Mouse (Mus musculus): ENCODE results near the gene Lrrc8d.
A peak's percentile ranks its signal among the peaks of the same experiment; 100 is the strongest.

The Lrrc8d gene

DNA sequence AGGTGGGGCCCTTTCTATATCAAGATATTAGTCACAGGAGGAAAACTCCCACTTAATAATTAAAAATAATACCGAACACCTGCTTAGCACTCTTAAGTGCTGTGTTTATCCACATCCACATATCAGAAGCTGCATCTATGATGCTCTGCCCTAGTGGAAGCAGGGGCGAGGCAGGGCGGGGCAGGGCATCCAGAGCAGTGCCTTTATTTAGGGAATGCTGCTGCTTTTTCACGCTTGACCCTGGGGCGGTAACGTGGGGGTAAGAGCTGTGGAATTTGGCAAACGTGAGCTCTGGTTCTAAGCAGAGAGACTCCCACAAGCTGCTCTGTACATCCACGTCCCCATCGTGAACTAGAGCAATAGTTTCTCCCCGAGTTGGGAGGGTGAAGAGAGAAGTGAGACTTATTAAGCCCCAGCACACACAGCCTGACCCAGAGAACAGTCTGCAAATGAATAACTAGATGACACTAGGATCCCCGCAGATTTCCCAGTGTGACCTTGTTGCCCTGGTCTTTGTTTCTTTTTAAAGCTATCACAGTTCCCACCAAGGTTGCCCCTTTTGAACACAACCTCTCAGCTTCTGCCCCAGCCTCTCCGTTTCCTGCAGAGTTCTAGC lies 77.3 kb downstream of the Lrrc8d start:
- DNase-seq, result no peak

DNA sequence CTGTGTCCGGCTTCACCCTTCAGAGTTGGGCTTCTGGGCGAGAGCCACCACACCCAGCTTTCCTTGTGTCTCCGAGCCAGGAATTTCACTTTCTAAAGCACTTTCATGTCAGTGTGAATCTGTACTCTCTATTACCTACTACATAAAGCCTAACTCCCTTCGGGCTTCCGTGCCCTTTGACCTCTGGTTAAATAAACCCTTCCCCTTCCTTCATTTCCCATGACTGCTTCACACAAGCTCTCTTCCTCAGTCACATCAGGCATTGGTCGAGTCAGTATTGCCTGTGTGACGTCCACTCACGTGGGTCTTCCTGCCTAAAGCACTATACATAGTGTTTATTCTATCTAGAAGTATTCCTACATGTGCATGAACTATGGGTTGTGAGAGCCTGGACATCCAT lies 77.9 kb downstream of the Lrrc8d start:
- DNase-seq, result no peak

DNA sequence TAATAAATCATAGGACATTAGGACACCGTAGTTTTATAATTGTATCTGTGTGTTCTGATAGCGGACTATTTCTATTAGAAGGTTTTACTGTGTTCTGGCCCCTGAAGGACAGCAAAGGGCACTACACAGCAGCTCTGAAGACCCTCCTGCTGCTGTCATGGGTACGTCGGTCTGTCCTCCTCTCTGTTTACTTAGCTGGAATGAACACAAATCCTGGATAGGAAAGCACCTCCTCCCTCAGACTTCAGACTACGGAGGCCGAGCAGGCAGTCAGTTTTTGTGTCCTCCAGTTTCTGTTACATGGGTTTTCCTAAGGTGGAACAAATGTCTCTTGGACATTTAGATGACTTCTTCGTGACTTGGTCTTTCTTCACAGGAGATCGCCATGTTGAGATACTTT lies 78.4 kb downstream of the Lrrc8d start:
- DNase-seq, result no peak

DNA sequence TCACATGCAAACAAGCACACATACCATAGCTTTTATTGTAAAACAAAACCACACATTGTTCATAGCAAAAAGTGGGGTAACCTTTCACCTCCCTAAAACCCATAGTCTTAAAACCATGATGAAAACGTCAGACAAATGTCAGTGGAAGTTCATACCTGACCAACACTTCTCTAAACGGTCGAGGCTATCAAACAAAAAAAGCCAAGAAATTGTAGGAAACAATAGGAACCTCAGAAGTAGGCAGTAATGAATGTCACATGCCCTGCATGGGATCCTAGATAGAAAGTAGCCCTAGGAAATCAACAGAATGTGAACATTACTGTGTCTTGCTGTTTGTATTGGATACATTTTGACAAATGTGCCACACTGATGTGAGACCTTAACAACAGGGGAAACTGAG lies 79.0 kb downstream of the Lrrc8d start:
- no peak for DNase-seq

DNA sequence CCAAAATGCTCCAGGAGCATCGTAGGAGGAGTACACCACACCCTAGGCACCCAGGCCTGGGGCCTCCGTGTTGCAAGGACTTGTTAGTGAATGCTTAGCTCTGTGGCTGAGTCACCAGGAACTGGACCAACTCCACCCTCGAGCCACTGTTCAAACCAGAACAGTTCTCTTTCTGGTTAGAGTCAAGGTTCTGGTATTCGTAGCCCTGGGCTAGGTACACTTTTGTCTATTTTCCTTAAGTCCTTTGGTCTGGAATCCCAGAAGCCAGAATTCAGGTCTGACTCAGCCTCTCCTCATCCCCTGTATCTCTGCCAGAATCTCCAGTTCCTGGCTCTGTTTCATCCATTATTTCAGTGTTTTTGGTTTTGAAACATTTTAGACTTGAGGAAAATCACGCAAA lies 79.6 kb downstream of the Lrrc8d start:
- DNase-seq, result no peak

DNA sequence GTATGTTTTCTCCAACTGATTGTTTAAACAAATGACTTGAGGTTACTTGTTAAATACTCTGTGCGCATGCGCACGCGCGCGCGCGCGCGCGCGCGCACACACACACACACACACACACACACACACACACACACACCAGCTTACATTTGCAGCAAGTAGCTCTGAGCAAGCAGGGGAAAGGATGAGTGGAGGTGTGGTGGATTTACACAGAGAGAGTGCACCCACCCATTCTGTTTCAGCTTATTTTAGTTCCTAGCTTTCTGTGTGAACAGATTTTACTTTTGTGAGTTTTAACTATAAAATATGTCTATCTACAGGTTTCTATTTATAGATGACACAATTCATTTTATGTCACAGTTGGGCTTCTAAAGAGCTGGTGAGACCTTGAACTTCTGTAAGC lies 84.1 kb downstream of the Lrrc8d start:
- no peak for DNase-seq

DNA sequence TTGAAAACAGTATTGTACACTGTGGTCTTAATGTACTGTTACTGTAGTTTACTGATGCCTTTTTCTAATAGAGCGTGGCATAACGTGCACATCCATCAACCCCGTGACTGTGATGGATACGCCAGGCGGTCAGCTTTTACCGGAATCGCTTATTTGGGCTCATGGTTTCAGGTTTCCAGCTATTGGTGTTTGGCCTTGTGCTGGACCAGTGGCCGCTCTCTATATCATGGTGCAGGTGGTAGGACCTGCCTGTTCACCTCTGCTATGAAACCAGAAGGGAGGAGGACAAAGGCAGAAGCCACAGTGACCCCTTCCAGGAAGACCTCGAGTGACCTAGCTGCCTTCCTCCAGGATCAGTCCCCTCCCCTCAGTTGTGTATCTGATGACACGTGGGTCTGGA lies 85.0 kb downstream of the Lrrc8d start:
- DNase-seq, result no peak

DNA sequence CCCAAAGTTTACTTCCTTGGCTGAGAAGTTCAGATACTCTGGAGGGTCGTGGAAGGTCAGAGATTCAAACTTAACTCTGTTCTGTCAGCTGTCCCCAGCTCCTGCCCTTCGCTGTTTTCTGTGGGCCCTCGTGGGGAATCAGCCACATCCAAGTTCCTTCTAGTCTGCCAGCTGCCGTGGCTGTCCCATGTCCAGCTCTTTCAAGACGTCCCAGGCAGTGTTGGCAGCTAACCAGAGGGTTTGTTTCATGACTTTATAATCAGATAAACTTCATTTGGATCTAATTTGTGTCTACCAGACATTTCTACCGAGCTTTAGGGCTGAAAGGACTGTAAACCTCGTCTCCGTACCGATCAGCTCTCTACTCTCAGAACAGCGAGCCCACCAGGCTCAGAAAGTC lies 87.8 kb downstream of the Lrrc8d start:
- peak; percentile 64 for DNase-seq

DNA sequence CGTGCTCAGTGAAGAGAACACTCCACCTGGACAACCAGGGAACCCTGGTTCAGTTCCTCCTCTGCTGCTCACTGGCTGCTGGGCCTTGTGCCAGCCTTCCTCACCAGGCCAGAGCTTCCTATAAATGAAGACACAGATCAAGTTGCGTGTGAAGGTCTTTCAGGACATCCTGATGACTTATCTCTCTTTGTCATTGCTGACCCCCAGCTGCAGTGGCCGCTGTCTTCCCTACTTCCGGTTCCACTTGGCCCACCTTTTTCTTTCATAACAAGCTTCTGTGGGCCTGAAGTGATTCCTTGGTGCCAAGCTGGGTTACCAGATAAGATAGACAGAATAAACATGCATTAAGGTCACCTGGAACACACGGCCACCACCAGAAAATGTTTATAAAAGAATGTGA lies 90.0 kb downstream of the Lrrc8d start:
- DNase-seq, result peak; percentile 64

DNA sequence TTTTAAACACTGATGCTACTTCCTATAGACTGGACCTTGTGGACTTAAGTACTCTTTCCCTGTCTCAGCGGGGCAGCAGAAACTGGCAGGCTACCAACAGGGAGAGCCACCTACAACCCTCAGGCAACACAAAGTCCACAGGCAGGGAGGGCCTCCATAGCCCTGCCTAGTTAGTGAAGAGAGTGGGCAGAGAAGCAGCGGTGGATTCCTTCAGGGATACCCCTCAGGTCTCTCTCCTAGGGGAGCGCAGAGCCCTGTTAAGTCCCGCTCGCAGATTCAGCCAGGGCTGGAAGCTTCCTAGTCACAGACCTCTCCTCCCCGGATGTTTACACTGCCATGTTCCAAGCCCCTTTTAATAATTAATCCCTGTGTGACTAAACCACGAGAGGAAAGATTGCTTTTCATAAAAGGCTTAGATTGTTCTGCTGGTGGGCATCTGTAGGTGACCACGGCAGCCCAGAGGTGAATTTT lies 92.6 kb downstream of the Lrrc8d start:
- peak; percentile 81 for DNase-seq

DNA sequence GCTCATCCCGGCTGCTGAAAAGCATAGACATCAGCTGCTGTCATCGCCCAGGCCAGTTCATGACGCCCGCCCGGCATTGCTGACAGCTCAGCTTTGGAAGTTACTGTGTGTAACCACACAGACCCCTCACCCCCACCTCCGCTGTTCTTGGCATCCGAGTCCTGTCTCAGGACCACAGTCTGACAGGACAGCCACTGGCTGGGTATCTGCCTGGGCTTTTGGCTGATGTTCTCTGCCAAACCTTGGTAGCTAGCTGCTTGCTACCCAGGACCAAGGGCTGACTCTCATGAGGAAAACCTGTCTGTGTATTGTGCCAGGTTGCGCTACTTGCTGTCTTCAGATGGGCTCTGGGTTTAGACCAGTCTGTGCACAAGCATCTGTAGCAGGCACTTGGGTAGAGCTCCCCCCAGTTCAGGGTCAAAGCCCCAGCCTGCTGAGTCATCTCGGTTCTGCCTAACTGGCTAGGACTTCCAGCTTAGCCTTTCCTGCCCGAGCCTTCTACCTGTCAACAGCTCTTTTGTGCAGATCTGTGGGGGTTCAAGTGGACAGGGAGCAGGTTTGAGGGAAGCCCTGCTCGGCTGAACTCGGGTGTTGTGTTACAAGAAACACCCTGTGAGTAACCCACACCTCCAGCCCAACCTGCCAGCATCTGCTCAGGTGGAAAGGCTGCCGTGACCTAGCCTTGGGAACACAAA lies 93.2 kb downstream of the Lrrc8d start:
- peak; percentile 82 for DNase-seq

DNA sequence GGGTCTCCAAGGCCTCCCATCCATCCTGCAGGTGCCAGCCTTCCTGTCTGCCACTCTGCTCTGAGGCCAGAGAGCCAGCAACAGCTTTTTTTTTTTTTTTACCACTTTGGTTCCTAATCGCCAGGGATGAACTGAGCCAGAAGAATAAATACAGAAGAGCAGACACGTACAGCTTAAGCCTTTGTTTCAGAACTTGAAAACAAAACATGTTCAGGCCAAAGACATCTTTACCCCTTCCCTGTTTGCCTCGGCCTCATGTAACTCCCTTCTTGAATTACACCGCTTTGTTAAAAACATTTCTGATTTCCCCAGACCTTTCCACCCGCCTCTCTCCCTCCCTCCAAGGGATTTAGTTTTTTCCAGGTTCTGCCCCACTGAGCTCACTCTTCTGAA lies 93.8 kb downstream of the Lrrc8d start:
- no peak for DNase-seq

DNA sequence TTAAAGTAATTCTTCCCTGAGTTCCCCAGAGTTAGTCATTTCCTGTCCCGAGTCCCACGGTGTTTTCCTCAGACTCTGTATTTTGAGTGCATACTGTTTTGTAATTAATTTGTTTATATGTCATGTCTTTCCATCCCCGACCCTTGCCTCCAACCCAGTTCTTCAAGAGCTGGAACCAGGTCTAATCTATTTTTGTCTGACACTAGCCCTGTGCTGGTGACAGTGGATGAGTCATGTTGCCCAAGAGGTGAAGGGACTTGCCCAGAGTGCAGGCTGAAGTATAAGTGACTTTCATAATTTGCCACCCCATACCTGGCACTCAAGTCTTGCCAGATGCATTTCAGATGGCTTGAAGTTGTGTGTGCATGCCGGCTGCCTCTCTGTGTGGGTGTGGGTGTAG lies 98.7 kb downstream of the Lrrc8d start:
- no peak for DNase-seq

DNA sequence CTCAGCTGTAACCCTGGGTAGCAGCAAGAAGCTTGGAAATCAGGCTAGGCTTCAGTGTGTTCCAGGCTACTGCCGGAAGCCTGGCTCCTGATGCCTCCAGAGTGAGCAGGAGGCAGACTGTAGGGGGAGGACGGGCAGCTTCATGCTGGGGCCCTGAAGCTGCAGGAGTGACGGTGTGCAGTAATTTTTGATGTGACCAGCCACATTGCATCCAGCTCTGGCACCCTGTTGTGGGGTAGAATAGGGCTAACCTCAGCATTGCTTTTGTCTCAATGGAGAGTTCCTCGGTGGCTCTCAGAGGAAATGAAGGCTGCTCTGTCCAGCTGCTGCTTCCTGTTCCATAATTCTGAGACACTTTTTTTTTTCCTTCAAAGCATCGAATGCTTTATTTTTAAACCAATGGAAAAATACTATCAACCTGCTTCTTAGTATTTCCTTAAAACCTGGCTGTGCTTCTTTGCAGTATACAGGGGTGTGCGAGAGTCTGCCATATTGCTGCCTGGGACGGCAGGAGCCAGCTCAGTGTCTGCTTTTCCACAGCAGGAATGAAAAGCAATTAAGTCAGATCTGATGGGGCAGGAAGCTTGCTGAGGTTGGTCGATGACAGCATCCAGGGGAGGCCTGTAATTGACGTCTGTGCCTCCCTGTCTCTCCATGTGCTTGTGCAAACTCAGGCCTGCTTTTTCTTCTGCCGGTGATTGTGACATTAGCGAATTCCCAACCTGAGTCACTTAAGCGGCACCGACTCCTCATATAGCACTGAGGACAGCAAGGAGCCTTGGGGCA lies 100.3 kb downstream of the Lrrc8d start:
- peak; percentile 42 for DNase-seq

DNA sequence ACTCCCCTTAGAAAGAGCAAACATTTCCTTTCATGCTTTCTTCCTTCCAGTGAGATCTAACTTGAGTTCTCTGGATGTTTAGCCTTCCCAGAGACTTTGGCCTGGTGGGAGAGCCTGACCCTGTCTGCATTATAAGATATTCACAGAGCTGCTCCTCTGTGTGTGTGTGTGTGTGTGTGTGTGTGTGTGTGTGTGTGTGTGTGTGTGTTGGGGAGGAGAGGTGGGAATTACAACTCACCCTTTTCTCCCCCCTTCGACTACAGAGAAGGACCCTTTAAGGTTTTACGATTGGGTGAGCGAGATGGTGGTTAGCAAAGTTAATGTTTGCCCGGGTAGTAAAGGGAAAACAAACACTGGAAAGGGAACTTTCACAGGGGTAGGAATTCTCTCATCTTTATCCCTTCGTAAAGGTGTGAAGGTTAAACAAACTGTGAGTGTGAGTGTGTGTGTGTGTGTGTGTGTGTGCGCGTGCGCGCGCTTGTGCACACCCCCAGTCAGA lies 101.3 kb downstream of the Lrrc8d start:
- DNase-seq, result no peak

DNA sequence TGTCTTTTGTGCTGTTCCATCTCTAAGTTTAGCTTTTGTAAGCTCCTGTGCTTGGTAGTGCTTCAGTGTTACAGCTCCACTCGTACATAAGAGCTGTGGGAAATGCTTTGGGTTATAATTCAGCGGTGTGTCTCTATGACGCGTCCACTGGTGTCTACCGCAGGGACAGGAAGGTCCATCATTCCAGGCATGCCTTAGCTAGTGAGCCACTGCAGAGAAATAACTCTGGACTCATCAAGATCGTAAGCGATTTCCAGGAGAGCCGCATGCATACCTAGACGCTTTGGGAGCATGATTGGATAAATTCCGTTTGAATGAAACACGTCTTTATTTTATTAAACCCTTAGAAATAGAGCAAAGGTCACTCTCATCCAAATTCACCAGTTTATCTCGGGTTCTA lies 106.2 kb downstream of the Lrrc8d start:
- DNase-seq, result no peak

DNA sequence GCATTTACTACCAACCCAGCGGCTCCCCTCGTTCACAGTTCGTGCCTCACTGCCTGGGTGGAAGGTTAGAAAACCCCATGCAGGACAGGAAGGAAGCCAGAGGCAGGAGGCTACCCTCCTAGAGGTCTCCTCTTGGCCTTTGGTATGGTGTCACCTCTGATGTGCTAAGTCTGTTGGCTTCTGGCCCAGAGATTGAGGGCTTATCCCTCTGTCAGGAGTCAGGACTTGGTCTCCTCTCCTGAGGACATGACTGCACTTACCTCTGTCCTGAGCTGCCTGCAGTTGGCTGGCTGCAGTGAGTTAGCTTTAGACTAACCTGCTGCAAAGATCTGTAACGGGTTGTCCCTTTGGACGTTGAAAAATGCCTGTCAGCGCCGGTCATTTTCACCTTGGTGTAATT lies 107.7 kb downstream of the Lrrc8d start:
- DNase-seq, result peak; percentile 46

DNA sequence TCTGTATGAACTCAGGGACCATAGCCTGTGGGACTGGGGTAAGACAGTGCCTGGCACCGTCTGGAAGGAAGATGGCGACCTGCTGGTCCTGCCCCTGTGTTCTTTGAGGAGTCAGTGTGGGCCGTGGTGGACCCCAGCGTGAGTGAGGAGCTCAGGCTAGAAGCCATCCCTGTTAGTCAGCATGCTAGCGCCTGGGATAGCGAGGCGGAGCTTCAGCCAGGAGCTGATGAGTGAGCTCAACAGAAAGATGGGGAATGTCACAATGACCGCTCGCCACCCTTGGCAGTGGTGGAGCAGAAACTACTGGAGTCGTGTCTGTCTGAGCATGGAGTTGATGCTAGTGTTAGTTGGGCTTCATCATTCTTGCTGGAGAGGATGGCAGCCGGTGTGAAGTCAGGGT lies 109.3 kb downstream of the Lrrc8d start:
- peak; percentile 50 for DNase-seq

DNA sequence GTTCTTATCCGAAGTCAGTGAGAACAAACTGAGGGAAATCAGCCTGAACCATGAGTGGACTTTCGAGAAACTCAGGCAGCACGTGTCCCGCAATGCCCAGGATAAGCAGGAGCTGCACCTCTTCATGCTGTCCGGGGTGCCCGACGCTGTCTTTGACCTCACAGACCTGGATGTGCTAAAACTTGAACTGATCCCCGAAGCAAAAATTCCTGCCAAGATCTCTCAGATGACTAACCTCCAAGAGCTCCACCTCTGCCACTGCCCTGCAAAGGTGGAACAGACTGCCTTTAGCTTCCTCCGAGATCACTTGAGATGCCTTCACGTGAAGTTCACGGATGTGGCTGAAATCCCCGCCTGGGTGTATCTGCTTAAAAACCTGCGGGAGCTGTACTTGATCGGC lies 113.3 kb downstream of the Lrrc8d start:
- DNase-seq, result no peak

DNA sequence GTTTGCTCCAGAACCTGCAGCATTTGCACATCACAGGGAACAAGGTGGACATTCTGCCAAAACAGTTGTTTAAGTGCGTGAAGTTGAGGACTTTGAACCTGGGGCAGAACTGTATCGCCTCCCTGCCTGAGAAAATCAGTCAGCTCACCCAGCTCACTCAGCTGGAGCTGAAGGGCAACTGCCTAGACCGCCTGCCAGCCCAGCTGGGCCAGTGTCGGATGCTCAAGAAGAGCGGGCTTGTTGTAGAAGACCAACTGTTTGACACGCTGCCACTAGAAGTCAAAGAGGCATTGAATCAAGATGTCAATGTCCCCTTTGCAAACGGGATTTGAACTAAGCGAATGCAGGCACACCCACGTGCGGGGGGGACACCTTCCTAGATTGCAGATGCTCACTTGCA lies 114.2 kb downstream of the Lrrc8d start:
- DNase-seq, result no peak

DNA sequence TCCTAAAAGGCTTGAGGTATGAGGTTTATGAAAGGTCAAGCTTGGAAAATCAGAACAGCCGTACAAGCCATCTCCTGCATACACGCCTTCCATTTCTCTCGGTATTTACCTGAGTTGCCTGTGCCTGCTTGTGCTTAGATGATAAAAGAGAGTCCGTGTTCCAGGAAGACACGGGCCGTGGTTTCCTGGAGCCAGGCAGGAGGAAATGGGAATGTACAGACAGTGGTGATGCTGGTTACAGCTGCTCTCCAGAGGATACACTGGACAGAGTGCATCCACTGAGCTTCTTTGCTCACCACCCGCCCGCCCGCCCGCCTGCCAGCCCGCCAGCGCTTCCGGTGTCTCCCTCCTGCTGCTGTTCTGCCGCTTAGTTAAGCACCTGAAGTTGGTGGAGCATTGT lies 116.3 kb downstream of the Lrrc8d start:
- no peak for DNase-seq

DNA sequence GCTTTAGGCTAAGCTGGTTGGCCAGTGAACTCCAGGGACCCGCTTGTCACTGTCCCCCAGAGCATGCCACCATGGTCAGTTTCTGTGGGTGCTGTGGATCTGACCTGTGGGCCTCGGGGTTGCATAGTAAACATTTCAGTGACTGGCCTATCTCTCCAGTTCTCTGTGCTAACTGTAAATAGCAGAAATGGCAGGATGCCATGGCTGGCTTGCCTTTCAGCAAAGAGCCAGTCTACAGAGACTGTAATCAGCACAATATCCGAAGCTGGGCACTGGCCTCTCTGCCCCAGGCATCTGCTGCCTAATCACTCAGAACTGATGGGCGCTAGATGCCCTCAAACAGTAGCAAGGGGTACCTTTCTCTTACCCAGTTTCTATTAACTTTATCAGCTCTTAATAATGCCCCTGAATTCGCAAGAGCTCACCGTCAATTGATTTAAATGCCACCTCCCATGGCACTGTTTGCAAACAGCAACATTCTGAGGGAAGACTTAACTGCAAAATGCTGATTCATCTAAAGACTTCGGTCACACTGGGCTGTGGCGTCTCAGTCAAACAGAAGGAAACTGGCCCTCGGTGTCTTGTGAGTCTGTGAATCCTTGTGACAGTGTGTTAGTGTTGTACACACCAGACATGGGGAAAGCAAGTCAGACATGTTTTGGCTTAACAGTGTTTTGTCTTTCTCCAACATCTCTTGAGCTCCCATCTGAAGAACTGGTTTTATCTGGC lies 117.6 kb downstream of the Lrrc8d start:
- peak; percentile 78 for DNase-seq

DNA sequence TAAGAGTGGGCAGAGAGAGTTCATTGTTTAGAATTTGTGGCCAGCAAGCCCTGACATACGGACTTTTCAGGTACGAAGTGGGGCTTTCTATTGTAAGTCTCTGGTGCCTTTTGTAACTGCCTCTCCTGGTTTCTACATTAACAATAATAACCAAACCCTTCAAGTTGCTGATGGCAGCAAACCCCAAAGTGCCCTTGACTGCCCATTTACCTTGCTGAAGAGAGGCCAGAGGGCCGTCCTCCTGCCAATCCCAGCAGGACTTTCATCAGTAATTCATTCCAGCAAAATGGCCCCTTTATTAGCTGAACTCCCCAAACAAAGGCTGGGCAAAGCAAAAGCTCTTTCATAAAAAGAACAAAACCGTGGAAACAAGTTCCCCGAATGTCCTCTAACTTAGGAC lies 118.6 kb downstream of the Lrrc8d start:
- peak; percentile 44 for DNase-seq

All from kidney, postnatal 10 days (tissue).